Mouse (Mus musculus): ENCODE results near the gene Ksr1. TPM values are rescaled to one million over a fixed set of nuclear protein-coding genes. Genes with fewer than 3 reads are reported as not detected.
A peak's percentile ranks its signal among the peaks of the same experiment; 100 is the strongest.

The Ksr1 gene
- total and polyA plus RNA-seq, 3 experiments, result 5.1 to 7.0 (median 6.7) TPM

GRCm38 (mm10) chr11:79093386-79093906 is 52.8 kb downstream of the Ksr1 start:
- Histone ChIP-seq H3K27me3 (ENCODE audit: control insufficient read depth, insufficient read depth, low read length) (no peaks in the 10 kb centered on the region), H3K9ac (ENCODE audit: low read depth, low read length) (no peak overlapping the region), H3K27ac (peak overlapping the region; percentile 83), H3K79me2 (replicated peaks; ENCODE audit: control insufficient read depth, insufficient read depth, low read length) (no peaks in the 10 kb centered on the region), H3K4me1 (ENCODE audit: control insufficient read depth, insufficient read depth, low read length) (peaks cover 31% of the 10 kb centered on the region), H3K4me3 (no peak overlapping the region), H3K36me3 (ENCODE audit: control insufficient read depth, insufficient read depth, low read length) (no peaks in the 10 kb centered on the region)
- WGBS, result 59% methylated on average over 15 of the region's 15 CpGs
- TF ChIP-seq POLR2A (IDR thresholded peaks at IDR 0.05; ENCODE audit: insufficient read depth, low read depth, low read length) (no peak), EP300 (IDR thresholded peaks at IDR 0.05; ENCODE audit: insufficient read depth, low read depth, low read length) (no peak), CTCF (IDR thresholded peaks at IDR 0.05) (no peak)
- no peak for DNase-seq
- intact Hi-C loops (cut with DNase I), result loop anchor here (2.0 kb wide), 1 partner anchor 41 kb away; no protein-coding TSS in a partner anchor

DNA sequence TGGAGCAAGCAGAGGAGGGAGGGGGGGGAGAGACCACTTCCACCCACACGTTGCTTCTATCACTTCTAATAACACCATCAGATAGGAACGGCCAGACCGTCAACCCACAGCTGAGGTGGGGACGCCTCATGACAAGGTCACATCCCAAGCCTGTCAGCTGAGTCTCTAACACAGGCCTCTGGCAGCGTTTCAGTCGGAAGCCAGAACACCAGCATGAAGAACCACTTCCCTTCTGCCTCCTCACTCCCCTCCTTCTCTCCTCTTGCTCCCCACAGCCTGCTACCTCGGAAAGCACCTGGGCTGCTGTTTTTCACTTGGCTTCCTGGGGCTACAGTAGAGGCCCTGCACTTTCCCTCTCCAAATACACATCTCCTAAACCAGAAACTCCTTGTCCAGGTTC is 53.4 kb downstream of the Ksr1 start:
- Histone ChIP-seq H3K79me2 (replicated peaks; ENCODE audit: control insufficient read depth, insufficient read depth, low read length) (no peaks in the 10 kb centered on the region), H3K36me3 (ENCODE audit: control insufficient read depth, insufficient read depth, low read length) (no peaks in the 10 kb centered on the region), H3K4me3 (no peak overlapping the region), H3K27me3 (ENCODE audit: control insufficient read depth, insufficient read depth, low read length) (no peaks in the 10 kb centered on the region), H3K27ac (peak overlapping the region; percentile 83; the same call in 1 of the 2 replicates), H3K4me1 (ENCODE audit: control insufficient read depth, insufficient read depth, low read length) (peaks cover 34% of the 10 kb centered on the region), H3K9ac (ENCODE audit: low read depth, low read length) (no peak overlapping the region)
- TF ChIP-seq POLR2A (IDR thresholded peaks at IDR 0.05; ENCODE audit: insufficient read depth, low read depth, low read length) (no peak), EP300 (IDR thresholded peaks at IDR 0.05; ENCODE audit: insufficient read depth, low read depth, low read length) (no peak), CTCF (IDR thresholded peaks at IDR 0.05) (no peak)
- 49% methylated on average over 7 of the region's 7 CpGs for WGBS
- no peak for DNase-seq
- intact Hi-C loops (cut with DNase I), result loop anchor here (2.0 kb wide), 1 partner anchor 42 kb away; no protein-coding TSS in a partner anchor

GRCm38 (mm10) chr11:79092245-79092644 is 54.0 kb downstream of the Ksr1 start:
- H3K27me3 ChIP-seq (ENCODE audit: control insufficient read depth, insufficient read depth, low read length), result no peaks in the 10 kb centered on the region
- H3K9ac ChIP-seq (ENCODE audit: low read depth, low read length), result no peak overlapping the region
- H3K4me3 ChIP-seq, result no peak overlapping the region
- WGBS, result 95% methylated on average over 6 of the region's 6 CpGs
- H3K36me3 ChIP-seq (ENCODE audit: control insufficient read depth, insufficient read depth, low read length), result no peaks in the 10 kb centered on the region
- TF ChIP-seq POLR2A (IDR thresholded peaks at IDR 0.05; ENCODE audit: insufficient read depth, low read depth, low read length) (no peak), CTCF (IDR thresholded peaks at IDR 0.05) (no peak)
- H3K79me2 ChIP-seq (replicated peaks; ENCODE audit: control insufficient read depth, insufficient read depth, low read length), result no peaks in the 10 kb centered on the region
- intact Hi-C loops (cut with DNase I), result loop anchor here (2.0 kb wide), 1 partner anchor 43 kb away; no protein-coding TSS in a partner anchor
- H3K27ac ChIP-seq, result no peak overlapping the region; the same call in 1 of the 2 replicates
- H3K4me1 ChIP-seq (ENCODE audit: control insufficient read depth, insufficient read depth, low read length), result peaks cover 34% of the 10 kb centered on the region
- DNase-seq, result no peak

DNA sequence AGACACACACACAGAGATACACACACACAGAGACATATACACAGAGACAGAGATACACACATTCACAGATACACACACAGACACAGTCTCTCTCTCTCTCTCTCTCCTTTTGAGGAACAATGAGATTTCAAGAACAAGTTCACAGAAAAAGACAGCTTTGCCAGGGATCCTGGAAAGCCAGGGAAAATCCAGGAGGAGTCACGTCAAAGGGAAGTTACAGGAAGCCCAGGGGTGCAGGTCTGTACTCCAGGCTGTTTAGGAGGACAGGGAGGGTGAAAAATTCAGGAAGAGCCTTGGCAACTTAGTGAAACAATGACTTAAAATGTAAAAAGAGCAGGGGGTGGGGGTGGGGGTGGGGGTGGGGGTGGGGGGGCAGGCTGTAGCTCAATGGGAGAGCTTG is 56.5 kb downstream of the Ksr1 start:
- Histone ChIP-seq H3K27me3 (ENCODE audit: control insufficient read depth, insufficient read depth, low read length) (no peaks in the 10 kb centered on the region), H3K4me3 (no peak overlapping the region), H3K9ac (ENCODE audit: low read depth, low read length) (no peak overlapping the region), H3K79me2 (replicated peaks; ENCODE audit: control insufficient read depth, insufficient read depth, low read length) (no peaks in the 10 kb centered on the region), H3K4me1 (ENCODE audit: control insufficient read depth, insufficient read depth, low read length) (peaks cover 26% of the 10 kb centered on the region), H3K27ac (peak overlapping the region; percentile 33), H3K36me3 (ENCODE audit: control insufficient read depth, insufficient read depth, low read length) (no peaks in the 10 kb centered on the region)
- TF ChIP-seq CTCF (IDR thresholded peaks at IDR 0.05) (no peak), POLR2A (IDR thresholded peaks at IDR 0.05; ENCODE audit: insufficient read depth, low read depth, low read length) (no peak), EP300 (IDR thresholded peaks at IDR 0.05; ENCODE audit: insufficient read depth, low read depth, low read length) (no peak)
- no peak for DNase-seq
- intact Hi-C loops (cut with DNase I), result no loop called here
- 46% methylated on average over 1 of the region's 1 CpGs for WGBS

GRCm38 (mm10) chr11:79089027-79089426 is 57.2 kb downstream of the Ksr1 start:
- H3K27me3 ChIP-seq (ENCODE audit: control insufficient read depth, insufficient read depth, low read length), result no peaks in the 10 kb centered on the region
- no peak overlapping the region for H3K9ac ChIP-seq (ENCODE audit: low read depth, low read length)
- H3K4me3 ChIP-seq, result no peak overlapping the region
- no peak for DNase-seq
- no peaks in the 10 kb centered on the region for H3K36me3 ChIP-seq (ENCODE audit: control insufficient read depth, insufficient read depth, low read length)
- TF ChIP-seq POLR2A (IDR thresholded peaks at IDR 0.05; ENCODE audit: insufficient read depth, low read depth, low read length) (no peak), EP300 (IDR thresholded peaks at IDR 0.05; ENCODE audit: insufficient read depth, low read depth, low read length) (no peak), CTCF (IDR thresholded peaks at IDR 0.05) (no peak)
- peak overlapping the region; percentile 28 for H3K27ac ChIP-seq
- H3K4me1 ChIP-seq (ENCODE audit: control insufficient read depth, insufficient read depth, low read length), result peaks cover 28% of the 10 kb centered on the region
- intact Hi-C loops (cut with DNase I), result no loop called here
- no peaks in the 10 kb centered on the region for H3K79me2 ChIP-seq (replicated peaks; ENCODE audit: control insufficient read depth, insufficient read depth, low read length)
- 57% methylated on average over 5 of the region's 5 CpGs for WGBS

DNA sequence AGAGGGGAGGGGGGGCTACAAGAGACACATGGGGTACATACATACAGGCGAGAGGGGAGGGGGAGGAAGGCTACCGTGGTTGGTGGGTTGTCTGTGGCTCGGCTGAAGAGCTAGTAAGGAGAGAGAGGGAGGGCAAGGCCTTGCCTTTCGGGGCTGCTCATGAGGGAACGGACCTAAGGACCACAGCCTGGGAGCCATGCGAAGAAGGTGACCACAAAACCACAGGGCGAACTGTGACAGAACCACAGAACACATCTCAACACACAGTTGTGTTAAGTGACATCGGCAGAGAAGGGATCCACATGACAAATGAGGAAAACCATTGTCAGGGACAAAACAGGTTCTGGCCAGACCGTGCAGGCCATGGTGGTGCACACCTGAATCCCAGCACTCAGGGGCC is 57.9 kb downstream of the Ksr1 start:
- Histone ChIP-seq H3K36me3 (ENCODE audit: control insufficient read depth, insufficient read depth, low read length) (no peaks in the 10 kb centered on the region), H3K27me3 (ENCODE audit: control insufficient read depth, insufficient read depth, low read length) (no peaks in the 10 kb centered on the region), H3K79me2 (replicated peaks; ENCODE audit: control insufficient read depth, insufficient read depth, low read length) (no peaks in the 10 kb centered on the region), H3K4me1 (ENCODE audit: control insufficient read depth, insufficient read depth, low read length) (peaks cover 29% of the 10 kb centered on the region), H3K9ac (ENCODE audit: low read depth, low read length) (no peak overlapping the region), H3K27ac (peak overlapping the region; percentile 53), H3K4me3 (no peak overlapping the region)
- 86% methylated on average over 9 of the region's 9 CpGs for WGBS
- intact Hi-C loops (cut with DNase I), result no loop called here
- no peak for DNase-seq
- no peak for TF ChIP-seq EP300 (IDR thresholded peaks at IDR 0.05; ENCODE audit: insufficient read depth, low read depth, low read length)
- no peak for TF ChIP-seq POLR2A (IDR thresholded peaks at IDR 0.05; ENCODE audit: insufficient read depth, low read depth, low read length)
- no peak for TF ChIP-seq CTCF (IDR thresholded peaks at IDR 0.05)

Measured in heart, adult 2 months (tissue).